Mouse (Mus musculus) hindbrain, postnatal 0 days (tissue): ENCODE measurements around the gene Gm3776. TPM values are rescaled to one million over a fixed set of nuclear protein-coding genes. Genes with fewer than 3 reads are reported as not detected.
A peak's percentile ranks its signal among the peaks of the same experiment; 100 is the strongest.
"Not testable (repeated sequence)": the region's sequence is repeated elsewhere in the genome, so short reads cannot be mapped to it uniquely, and the experiment has no call there.

Experiments used
- ATAC-seq: fragments of 200-750 bp; cut with Nextera tagmentation; 2 replicates; pipeline ENCODE4 v1.8.0; 2017; ENCODE audit warnings: mild to moderate bottlenecking, moderate TSS enrichment, moderate library complexity
- DNase-seq: peaks from one replicate; pipeline ENCODE4 v3.0.0-alpha.2; 2015; ENCODE audit warnings: low spot score
- H3K27ac ChIP-seq: fragments of 300-500 bp; sonication (generic); 2 replicates; pipeline ENCODE4 v1.5.1; 2014; ENCODE audit warnings: mild to moderate bottlenecking
- H3K27me3 ChIP-seq: fragments of 300-500 bp; sonication (generic); 2 replicates; pipeline ENCODE4 v1.6.1; 2014; ENCODE audit warnings: low read length, mixed read lengths; ENCODE audit not compliant: insufficient read depth
- H3K36me3 ChIP-seq: fragments of 300-500 bp; sonication (generic); 2 replicates; pipeline ENCODE4 v1.6.1; 2014; ENCODE audit warnings: low read length, mixed read lengths; ENCODE audit not compliant: insufficient read depth
- H3K4me1 ChIP-seq: fragments of 300-500 bp; sonication (generic); 2 replicates; pipeline ENCODE4 v1.6.1; 2014; ENCODE audit warnings: antibody characterized with exemption, low read length, mixed read lengths; ENCODE audit not compliant: insufficient read depth
- H3K4me2 ChIP-seq: fragments of 300-500 bp; sonication (generic); 2 replicates; pipeline ENCODE4 v1.6.1; 2014; ENCODE audit warnings: low read depth, mild to moderate bottlenecking, low read length, moderate library complexity, mixed read lengths
- H3K4me3 ChIP-seq: fragments of 300-500 bp; sonication (generic); 2 replicates; pipeline ENCODE4 v1.5.1; 2014; ENCODE audit warnings: low read length
- H3K9ac ChIP-seq: fragments of 300-500 bp; sonication (generic); replicated peaks from 2 replicates; pipeline ENCODE4 v1.6.1; 2014; ENCODE audit warnings: mild to moderate bottlenecking, low read length, moderate library complexity, mixed read lengths
- H3K9me3 ChIP-seq: fragments of 300-500 bp; sonication (generic); 2 replicates; pipeline ENCODE4 v1.6.1; 2016; ENCODE audit warnings: low read length, mixed read lengths
- CTCF ChIP-seq: IDR thresholded peaks from 2 replicates; pipeline ENCODE4 v1.5.1; 2016; ENCODE audit warnings: antibody characterized with exemption, control low read depth, low read depth
- WGBS: fragments of 180-500 bp; shearing (Covaris S2); extraction: QIAGEN DNeasy Blood & Tissue Kit; methylation state at CpG from one replicate; pipeline ENCODE4 v1.1.7; 2014; 5-methylcytosine and 5-hydroxymethylcytosine counted together
- polyA plus RNA-seq: library from polyadenylated mRNA; unstranded; fragments of >200 nt; fragmentation: Nextera tagmentation; extraction: Ambion mirVana; gene quantifications from 2 replicates; pipeline ENCODE4 v1.2.1, GENCODE M21; 2015
- total RNA-seq: library from RNA; depleted of rRNA; stranded (reverse); fragments of >200 nt; gene quantifications from 2 replicates; pipeline ENCODE4 v1.2.3, GENCODE M21; 2014

Gene Gm3776
- total and polyA plus RNA-seq, 2 experiments from 2014 or later = not detected

- not testable (repeated sequence) for H3K4me3 ChIP-seq, H3K4me2 ChIP-seq, H3K9ac ChIP-seq, H3K27me3 ChIP-seq, H3K9me3 ChIP-seq, H3K36me3 ChIP-seq, DNase-seq, H3K4me1 ChIP-seq, H3K27ac ChIP-seq
- peak; percentile 29; the same call in 1 of the 2 replicates for ATAC-seq
- 0% methylated on average over 1 of the region's 6 CpGs for WGBS
- TF ChIP-seq CTCF = peak; percentile 45
These were observed 2.8 kb downstream of the Gm3776 start for GRCm38 (mm10) chr9:78259688-78260087.

GRCm38 (mm10) chr9:78270945-78271344 lies 14.0 kb downstream of the Gm3776 start:
- H3K36me3 ChIP-seq, ATAC-seq, H3K4me1 ChIP-seq, H3K27me3 ChIP-seq, H3K9ac ChIP-seq, DNase-seq, H3K4me3 ChIP-seq, H3K27ac ChIP-seq, H3K9me3 ChIP-seq, H3K4me2 ChIP-seq: not testable (repeated sequence)
- 89% methylated on average over 3 of the region's 3 CpGs for WGBS

GRCm38 (mm10) chr9:78282002-78282711 lies 25.2 kb downstream of the Gm3776 start:
- not testable (repeated sequence) for H3K4me1 ChIP-seq, H3K9ac ChIP-seq, H3K27me3 ChIP-seq, H3K9me3 ChIP-seq, H3K36me3 ChIP-seq, H3K4me3 ChIP-seq, H3K4me2 ChIP-seq, DNase-seq, H3K27ac ChIP-seq, ATAC-seq
- 76% methylated on average over 4 of the region's 4 CpGs for WGBS

- not testable (repeated sequence) for H3K27ac ChIP-seq, ATAC-seq, H3K4me1 ChIP-seq, H3K27me3 ChIP-seq, H3K9ac ChIP-seq, H3K4me2 ChIP-seq, H3K36me3 ChIP-seq, DNase-seq, H3K4me3 ChIP-seq, H3K9me3 ChIP-seq
- WGBS = 50% methylated on average over 1 of the region's 1 CpGs
These were observed 32.1 kb downstream of the Gm3776 start for GRCm38 (mm10) chr9:78289063-78289462.

- H3K9me3 ChIP-seq, DNase-seq, H3K4me3 ChIP-seq, H3K4me2 ChIP-seq, H3K27ac ChIP-seq, H3K9ac ChIP-seq, ATAC-seq, H3K4me1 ChIP-seq, H3K36me3 ChIP-seq, H3K27me3 ChIP-seq: not testable (repeated sequence)
- WGBS = 91% methylated on average over 3 of the region's 3 CpGs
These were observed 32.8 kb downstream of the Gm3776 start, which contains the start of gene Gm10639 for GRCm38 (mm10) chr9:78289723-78290122. TSS of gene Gm10639 (plus strand) at chr9:78289923.

GRCm38 (mm10) chr9:78292462-78292861 lies 35.5 kb downstream of the Gm3776 start:
- H3K4me1 ChIP-seq, H3K4me3 ChIP-seq, H3K9me3 ChIP-seq, DNase-seq, H3K27ac ChIP-seq, H3K36me3 ChIP-seq, H3K27me3 ChIP-seq, H3K9ac ChIP-seq, H3K4me2 ChIP-seq, ATAC-seq: not testable (repeated sequence)
- WGBS = 84% methylated on average over 8 of the region's 8 CpGs

GRCm38 (mm10) chr9:78293683-78294082 lies 36.8 kb downstream of the Gm3776 start:
- DNase-seq, H3K27me3 ChIP-seq, H3K4me2 ChIP-seq, H3K9me3 ChIP-seq, H3K4me1 ChIP-seq, H3K9ac ChIP-seq, H3K27ac ChIP-seq, H3K4me3 ChIP-seq, H3K36me3 ChIP-seq, ATAC-seq: not testable (repeated sequence)
- 65% methylated on average over 1 of the region's 1 CpGs for WGBS

GRCm38 (mm10) chr9:78294781-78295180 lies 37.9 kb downstream of the Gm3776 start:
- not testable (repeated sequence) for H3K27ac ChIP-seq, H3K4me1 ChIP-seq, ATAC-seq, H3K4me3 ChIP-seq, H3K36me3 ChIP-seq, H3K27me3 ChIP-seq, DNase-seq, H3K9me3 ChIP-seq, H3K4me2 ChIP-seq, H3K9ac ChIP-seq
- WGBS = 88% methylated on average over 4 of the region's 7 CpGs
